Mouse (Mus musculus) olfactory bulb, adult 2 months (tissue): Measurements from ENCODE around the gene 2310039H08Rik.

Experiments used
- CTCF ChIP-seq: fragments of 200-500 bp; IDR thresholded peaks from 2 replicates; pipeline ENCODE4 v1.5.1; 2012; ENCODE audit warnings: low read depth, mild to moderate bottlenecking, low read length, moderate library complexity; ENCODE audit not compliant: insufficient read depth
- POLR2A ChIP-seq: fragments of 200-500 bp; IDR thresholded peaks from 2 replicates; pipeline ENCODE4 v1.6.1; 2012; ENCODE audit warnings: mild to moderate bottlenecking, low read depth, low read length, moderate library complexity; ENCODE audit not compliant: insufficient read depth

- no peak for TF ChIP-seq CTCF
- TF ChIP-seq POLR2A = no peak
Measured at GRCm38 (mm10) chr17:46734055-46734454, 38.4 kb upstream of the 2310039H08Rik start.
